Mouse (Mus musculus): ENCODE measurements around the gene Scn11a. TPM values are rescaled to one million over a fixed set of nuclear protein-coding genes. Genes with fewer than 3 reads are reported as not detected.

Gene Scn11a
- total RNA-seq, 2 experiments from 2014 or later: not detected

Other genes with a start within 250 kb of the Scn11a start
- under 1 TPM; 0.70 to 0.89 TPM for gene Scn5a, start 246.4 kb downstream of the Scn11a start, total RNA-seq (2021)
- not detected for gene Scn10a, start 106.1 kb downstream of the Scn11a start, total RNA-seq (2021)
- gene Wdr48, start 69.4 kb upstream of the Scn11a start, total RNA-seq (2021): 10 to 100 TPM; 64.3 to 70.5 TPM
- 10 to 100 TPM; 35.4 to 37.9 TPM for gene Gorasp1, start 112.1 kb upstream of the Scn11a start, total RNA-seq (2021)
- gene Ttc21a, start 112.2 kb upstream of the Scn11a start, total RNA-seq (2021): 1 to 10 TPM in 1 of 2 experiments, under 1 TPM in 1; 0.71 to 1.3 TPM
- 10 to 100 TPM; 14.5 to 15.9 TPM for gene Csrnp1, start 159.2 kb upstream of the Scn11a start, total RNA-seq (2021)
- under 1 TPM; 0.07 to 0.19 TPM for gene Xirp1, start 198.1 kb upstream of the Scn11a start, total RNA-seq (2021)
- 10 to 100 TPM; 31.0 to 37.4 TPM for gene Cx3cr1, start 244.4 kb upstream of the Scn11a start, total RNA-seq (2021)